Mouse (Mus musculus) mouse embryonic stem cell (cell line): ENCODE measurements around the gene 2610028H24Rik.

Experiments
- in situ Hi-C, 2 experiments: fragments of 300-500 bp; cut with MboI; formaldehyde crosslinking; loops; 1 replicate in 1 of 2; 3 replicates in 1 of 2; pipeline ENCODE4 v1.14.3; 2019 to 2020; ENCODE audit warnings: low sequenced_read_pairs in 2 of 2, low pct_unique_long_range_greater_than_20kb in 1 of 2, mixed read lengths in 1 of 2; ENCODE audit not compliant: unreplicated experiment in 1 of 2

2610028H24Rik gene

DNA sequence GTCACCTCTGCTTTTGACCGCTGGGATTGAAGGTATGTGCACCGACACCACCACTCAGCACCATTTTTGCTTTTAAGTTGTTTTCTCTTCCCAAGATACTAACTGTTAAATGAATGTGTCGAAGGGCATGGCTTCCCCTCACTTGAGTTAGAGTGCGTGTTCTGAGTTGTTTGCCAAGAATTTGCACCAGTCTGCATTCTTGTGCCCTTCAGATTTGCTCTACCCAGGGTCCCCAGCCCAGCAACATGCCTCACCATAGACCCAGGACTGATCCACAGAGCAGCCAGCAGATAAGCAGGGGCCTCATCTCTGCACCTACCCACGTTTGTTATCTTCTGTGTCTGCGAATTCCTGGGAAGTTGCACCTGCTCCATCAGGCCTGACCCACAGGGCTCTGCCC, 32.6 kb downstream of the 2610028H24Rik start:
- in situ Hi-C loops, result no loop called here

DNA sequence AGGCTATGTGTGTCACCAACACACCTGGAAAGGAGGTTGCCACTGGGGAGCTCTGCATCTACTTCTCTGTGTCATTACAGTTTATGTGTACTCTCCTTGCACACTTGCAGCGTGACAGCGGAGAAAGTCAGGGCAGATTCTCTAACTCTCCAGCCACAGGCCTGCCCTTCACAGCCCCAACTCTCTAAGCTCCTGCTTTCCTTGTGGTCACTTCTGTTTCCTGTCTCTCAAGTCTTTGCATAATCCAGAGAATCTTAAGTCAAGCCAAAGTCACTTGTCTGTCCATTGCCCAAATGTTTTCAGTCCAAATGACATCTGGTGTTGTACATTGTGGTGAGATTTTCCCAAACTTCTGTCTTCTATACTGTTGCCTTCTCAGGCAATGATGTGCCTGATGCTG, 37.4 kb downstream of the 2610028H24Rik start:
- in situ Hi-C loops, result no loop called here

GRCm38 (mm10) chr10:76488265-76488664, 39.4 kb downstream of the 2610028H24Rik start:
- in situ Hi-C loops, result no loop called here

- in situ Hi-C loops, result no loop called here
These were observed 40.3 kb downstream of the 2610028H24Rik start for GRCm38 (mm10) chr10:76489205-76489604.

DNA sequence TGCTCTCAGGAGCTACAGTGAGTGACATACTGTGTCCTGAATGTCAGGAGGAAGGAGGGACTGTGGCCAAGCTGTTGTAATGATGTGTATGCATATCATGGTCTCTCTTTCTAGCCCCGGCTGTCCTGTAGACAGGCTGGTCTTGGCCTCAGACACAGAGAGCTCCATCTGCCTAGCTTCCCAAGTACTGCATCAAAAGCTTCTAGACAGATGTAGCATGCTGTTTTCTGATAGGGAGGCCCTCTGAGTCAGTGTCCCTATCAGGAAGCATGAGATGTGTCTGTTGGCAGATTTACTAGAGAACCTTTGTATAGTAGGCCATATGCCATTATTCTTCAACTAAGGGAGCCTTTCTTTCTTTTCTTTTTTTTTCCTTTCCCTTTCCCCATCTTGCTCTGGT, 44.6 kb downstream of the 2610028H24Rik start:
- in situ Hi-C loops, result no loop called here

- in situ Hi-C loops, result no loop called here
These were observed 46.6 kb downstream of the 2610028H24Rik start for GRCm38 (mm10) chr10:76495501-76495900.

DNA sequence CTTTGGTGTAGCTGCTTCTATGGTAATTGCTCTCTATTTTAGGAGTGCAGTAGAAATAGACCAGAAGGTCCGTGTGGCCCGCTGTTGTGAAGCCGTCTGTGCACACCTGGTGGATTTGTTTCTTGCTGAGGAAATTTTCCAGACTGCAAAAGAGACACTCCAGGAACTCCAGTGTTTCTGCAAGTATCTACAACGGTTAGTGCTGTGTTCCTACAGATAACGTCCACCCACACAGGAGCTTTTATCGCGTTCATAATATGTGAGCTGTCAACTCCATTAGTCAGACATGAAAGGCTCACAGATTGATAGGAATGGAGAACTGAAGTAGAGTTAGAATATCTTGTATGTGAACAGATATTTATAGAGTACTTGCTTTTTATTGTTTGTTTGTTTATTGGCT, 47.5 kb downstream of the 2610028H24Rik start:
- in situ Hi-C loops, result no loop called here

DNA sequence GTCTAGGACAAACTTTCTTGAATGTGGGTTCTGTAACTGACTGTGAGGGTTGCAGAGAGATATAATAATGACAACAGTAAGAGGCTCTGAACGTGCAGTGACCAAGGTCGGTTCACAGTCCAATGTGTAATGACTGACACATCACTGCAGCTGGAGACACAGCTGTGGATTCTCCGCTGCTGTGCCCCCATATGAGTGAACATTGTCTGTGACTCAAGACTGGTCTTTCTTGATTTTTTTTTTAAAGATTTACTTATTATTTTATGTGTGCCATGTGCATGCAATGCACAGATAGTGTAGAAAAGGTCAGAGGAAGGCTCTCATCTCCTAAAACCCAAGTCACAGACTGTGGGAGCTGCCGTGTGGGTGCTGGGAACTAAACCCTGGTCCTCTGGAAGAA, 48.6 kb downstream of the 2610028H24Rik start:
- in situ Hi-C loops, result no loop called here

DNA sequence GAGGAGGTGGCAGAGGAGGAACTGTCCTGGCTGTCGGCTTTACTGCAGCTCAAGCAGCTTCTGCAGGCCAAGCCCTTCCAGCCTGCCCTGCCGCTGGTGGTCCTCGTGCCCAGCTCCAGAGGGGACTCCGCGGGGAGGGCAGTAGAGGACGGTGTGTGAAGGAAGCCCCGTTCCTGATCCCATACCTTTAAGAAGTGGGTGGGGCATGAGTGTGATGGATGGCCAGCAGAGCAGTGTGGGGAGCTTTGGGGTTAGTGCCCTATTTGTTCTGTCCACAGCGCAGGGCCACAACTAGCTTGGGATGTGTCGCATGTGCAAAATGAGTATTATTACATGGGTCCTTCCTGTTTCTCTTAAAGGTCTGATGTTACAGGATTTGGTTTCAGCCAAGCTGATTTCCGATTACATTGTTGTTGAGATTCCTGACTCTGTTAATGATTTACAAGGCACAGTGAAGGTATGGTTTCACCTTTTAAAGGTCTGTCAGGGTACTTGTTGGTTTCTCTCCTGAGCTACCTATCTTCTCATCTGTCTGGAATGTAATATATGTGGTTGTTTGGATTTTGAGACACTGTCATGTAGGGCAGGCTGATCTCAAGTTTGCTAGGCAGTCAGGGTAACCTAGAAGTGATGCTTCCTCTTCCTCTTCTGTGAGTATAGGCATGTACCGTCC, 55.5 kb downstream of the 2610028H24Rik start:
- in situ Hi-C loops, result loop anchor here in 1 of 2 experiments (5.0 kb wide), 1 partner anchor 38 kb away; no protein-coding TSS in a partner anchor

DNA sequence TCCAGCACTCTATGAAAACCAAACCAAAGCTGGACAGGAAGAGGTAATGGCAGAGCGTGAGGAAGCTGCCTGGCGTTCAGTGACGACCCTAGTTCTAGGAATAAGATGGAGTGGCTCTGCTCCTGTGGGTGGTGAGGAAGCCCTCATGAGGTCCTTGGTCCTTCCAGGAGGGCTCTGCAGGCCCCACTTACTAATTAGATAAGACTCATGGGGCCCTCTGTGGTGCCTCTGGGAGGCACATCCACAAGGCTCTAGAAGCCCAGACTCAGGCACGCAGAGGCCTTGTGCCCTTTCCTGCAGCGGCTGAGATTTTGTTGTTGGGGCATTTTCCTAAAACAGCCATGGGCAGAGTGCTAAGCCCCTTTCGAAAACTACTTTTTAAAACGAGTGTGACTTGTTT, 57.0 kb downstream of the 2610028H24Rik start:
- in situ Hi-C loops, result no loop called here
